Mouse (Mus musculus) layer of hippocampus, adult 9-11 months (tissue): Measurements from ENCODE around the gene Zfp260.
"Not testable (repeated sequence)": the region's sequence is repeated elsewhere in the genome, so short reads cannot be mapped to it uniquely, and the experiment has no call there.

Experiments
- DNase-seq: peaks from one replicate; pipeline ENCODE4 v3.0.0; 2022

Zfp260 gene

GRCm38 (mm10) chr7:30094646-30095429 lies at the start of gene Zfp260:
Gene Zfp260, plus strand, starts transcription at chr7:30094777.
- peak; percentile 94 for DNase-seq

GRCm38 (mm10) chr7:30048126-30048525 lies 46.5 kb upstream of the Zfp260 start:
- DNase-seq: peak; percentile 37

- DNase-seq: peak; percentile 90
Measured at GRCm38 (mm10) chr7:30050882-30051548, 43.6 kb upstream of the Zfp260 start, which contains the start of gene Zfp14. Gene Zfp14, minus strand, starts transcription at chr7:30051380.

- DNase-seq: no peak
Measured at GRCm38 (mm10) chr7:30053591-30053990, 41.0 kb upstream of the Zfp260 start.

GRCm38 (mm10) chr7:30060341-30060740 lies 34.2 kb upstream of the Zfp260 start:
- no peak for DNase-seq

GRCm38 (mm10) chr7:30062478-30062877 lies 32.1 kb upstream of the Zfp260 start:
- DNase-seq: no peak

- no peak for DNase-seq
Measured at GRCm38 (mm10) chr7:30064622-30065021, 30.0 kb upstream of the Zfp260 start.

GRCm38 (mm10) chr7:30072146-30073028 lies 22.2 kb upstream of the Zfp260 start, which contains the start of gene Zfp82:
Gene Zfp82, minus strand, starts transcription at chr7:30072900.
- peak; percentile 85 for DNase-seq

GRCm38 (mm10) chr7:30086524-30086923 lies 8.1 kb upstream of the Zfp260 start:
- peak; percentile 33 for DNase-seq

GRCm38 (mm10) chr7:30089405-30089804 lies 5.2 kb upstream of the Zfp260 start:
- no peak for DNase-seq

GRCm38 (mm10) chr7:30090092-30090969 lies 4.2 kb upstream of the Zfp260 start, which contains the start of the genes Gm26920 and Zfp566:
Gene Gm26920, minus strand, starts transcription at chr7:30090410.
Gene Zfp566, minus strand, starts transcription at chr7:30090527.
- peak; percentile 97 for DNase-seq

- DNase-seq: no peak
Measured at GRCm38 (mm10) chr7:30090970-30091585, 3.5 kb upstream of the Zfp260 start.

- DNase-seq: no peak
Measured at GRCm38 (mm10) chr7:30092666-30093065, 1.9 kb upstream of the Zfp260 start.

- DNase-seq: no peak
Measured at GRCm38 (mm10) chr7:30093918-30094415, 610 bp upstream of the Zfp260 start.

GRCm38 (mm10) chr7:30095551-30096125 lies 1.1 kb downstream of the Zfp260 start:
- no peak for DNase-seq

- DNase-seq: peak; percentile 89
Measured at GRCm38 (mm10) chr7:30099297-30099696, 4.7 kb downstream of the Zfp260 start.

- DNase-seq: no peak
Measured at GRCm38 (mm10) chr7:30116076-30116475, 21.5 kb downstream of the Zfp260 start.

- DNase-seq: not testable (repeated sequence)
Measured at GRCm38 (mm10) chr7:30117935-30118334, 23.4 kb downstream of the Zfp260 start.

GRCm38 (mm10) chr7:30121308-30122187 lies 27.0 kb downstream of the Zfp260 start, which contains the start of gene Zfp382:
Gene Zfp382, plus strand, starts transcription at chr7:30121942.
- peak; percentile 90 for DNase-seq

- DNase-seq: no peak
Measured at GRCm38 (mm10) chr7:30122188-30122530, 27.6 kb downstream of the Zfp260 start.
